Mouse (Mus musculus) heart, embryonic 11.5 days (tissue): ENCODE results near the gene Lrrc2. TPM values are rescaled to one million over a fixed set of nuclear protein-coding genes. Genes with fewer than 3 reads are reported as not detected.
A peak's percentile ranks its signal among the peaks of the same experiment; 100 is the strongest.

Experiments used
- ATAC-seq: fragments of 200-750 bp; cut with Nextera tagmentation; replicated peaks from 2 replicates; pipeline ENCODE4 v1.8.0; 2017; ENCODE audit warnings: moderate library complexity; ENCODE audit not compliant: insufficient number of reproducible peaks, low FRiP score, low TSS enrichment
- H3K27ac ChIP-seq: fragments of 300-500 bp; sonication (generic); 2 replicates; pipeline ENCODE4 v1.5.1; 2014; ENCODE audit warnings: mild to moderate bottlenecking, low read depth, low read length
- H3K27me3 ChIP-seq: fragments of 300-500 bp; sonication (generic); 2 replicates; pipeline ENCODE4 v1.6.1; 2014; ENCODE audit warnings: mild to moderate bottlenecking, low read length, mixed read lengths; ENCODE audit not compliant: control insufficient read depth, insufficient read depth
- H3K36me3 ChIP-seq: fragments of 300-500 bp; sonication (generic); 2 replicates; pipeline ENCODE4 v1.6.1; 2014; ENCODE audit warnings: mild to moderate bottlenecking, low read length, moderate library complexity, mixed read lengths; ENCODE audit not compliant: control insufficient read depth, insufficient read depth
- H3K4me1 ChIP-seq: fragments of 300-500 bp; sonication (generic); 2 replicates; pipeline ENCODE4 v1.6.1; 2014; ENCODE audit warnings: low read length; ENCODE audit not compliant: control insufficient read depth, insufficient read depth
- H3K4me2 ChIP-seq: fragments of 300-500 bp; sonication (generic); 2 replicates; pipeline ENCODE4 v1.6.1; 2014; ENCODE audit warnings: mild to moderate bottlenecking, moderate library complexity
- H3K4me3 ChIP-seq: fragments of 300-500 bp; sonication (generic); 2 replicates; pipeline ENCODE4 v1.5.1; 2014; ENCODE audit warnings: low read depth, low read length
- H3K9ac ChIP-seq: fragments of 300-500 bp; sonication (generic); 2 replicates; pipeline ENCODE4 v1.6.1; 2014; ENCODE audit warnings: mild to moderate bottlenecking, low read depth, low read length, moderate library complexity
- H3K9me3 ChIP-seq: fragments of 300-500 bp; sonication (generic); replicated peaks from 2 replicates; pipeline ENCODE4 v1.6.1; 2016; ENCODE audit warnings: low read length; ENCODE audit not compliant: control insufficient read depth
- WGBS: fragments of 180-500 bp; shearing (Covaris S2); extraction: QIAGEN DNeasy Blood & Tissue Kit; methylation state at CpG from one replicate; pipeline ENCODE4 v1.1.7; 2014; ENCODE audit not compliant: insufficient replicate concordance; 5-methylcytosine and 5-hydroxymethylcytosine counted together
- polyA plus RNA-seq: library from polyadenylated mRNA; unstranded; fragments of >200 nt; fragmentation: Nextera tagmentation; extraction: Ambion mirVana; gene quantifications from 2 replicates; pipeline ENCODE4 v1.2.1, GENCODE M21; 2014

Lrrc2 gene
- polyA plus RNA-seq, 1 experiment from 2014 or later = 2.1 TPM

GRCm38 (mm10) chr9:110945343-110945742 is 6.0 kb upstream of the Lrrc2 start:
- ATAC-seq = no peak
- 16% methylated on average over 18 of the region's 18 CpGs for WGBS
- H3K9ac ChIP-seq = no peak overlapping the region
- H3K27me3 ChIP-seq = peaks cover 13% of the 10 kb centered on the region
- 0 out of 2 replicates have a peak overlapping the region, but pooled peaks have one; percentile 15 for H3K4me2 ChIP-seq
- no peak overlapping the region for H3K27ac ChIP-seq
- H3K4me1 ChIP-seq = peaks cover 19% of the 10 kb centered on the region
- H3K9me3 ChIP-seq = no peaks in the 10 kb centered on the region
- H3K36me3 ChIP-seq = no peaks in the 10 kb centered on the region
- no peak overlapping the region for H3K4me3 ChIP-seq

- Histone ChIP-seq H3K9me3 (no peaks in the 10 kb centered on the region), H3K27ac (no peak within 1 kb of the TSS), H3K36me3 (no peaks in the 10 kb centered on the region), H3K4me2 (peak within 1 kb of the TSS; percentile 38), H3K4me1 (peaks cover 19% of the 10 kb centered on the region), H3K9ac (no peak within 1 kb of the TSS), H3K4me3 (no peak within 1 kb of the TSS), H3K27me3 (peaks cover 13% of the 10 kb centered on the region)
- 14% methylated on average over 11 of the region's 11 CpGs for WGBS
- no peak for ATAC-seq
Observed at GRCm38 (mm10) chr9:110945926-110946325, 5.4 kb upstream of the Lrrc2 start, which contains the start of gene Tdgf1. Tdgf1 (minus strand) TSS chr9:110946158.

GRCm38 (mm10) chr9:110946548-110947044 is 4.7 kb upstream of the Lrrc2 start:
- Histone ChIP-seq H3K4me2 (peak overlapping the region; percentile 38), H3K36me3 (no peaks in the 10 kb centered on the region), H3K9me3 (no peaks in the 10 kb centered on the region), H3K4me1 (peaks cover 19% of the 10 kb centered on the region), H3K9ac (no peak overlapping the region), H3K27me3 (peaks cover 13% of the 10 kb centered on the region), H3K4me3 (no peak overlapping the region), H3K27ac (no peak overlapping the region)
- ATAC-seq = no peak
- WGBS = 13% methylated on average over 20 of the region's 20 CpGs

GRCm38 (mm10) chr9:110947261-110947661 is 4.1 kb upstream of the Lrrc2 start:
- H3K27me3 ChIP-seq = peaks cover 13% of the 10 kb centered on the region
- peak overlapping the region; percentile 38 for H3K4me2 ChIP-seq
- H3K27ac ChIP-seq = no peak overlapping the region
- no peak overlapping the region for H3K4me3 ChIP-seq
- H3K9ac ChIP-seq = no peak overlapping the region
- 6% methylated on average over 6 of the region's 6 CpGs for WGBS
- H3K4me1 ChIP-seq = peaks cover 19% of the 10 kb centered on the region
- no peaks in the 10 kb centered on the region for H3K9me3 ChIP-seq
- ATAC-seq = no peak
- H3K36me3 ChIP-seq = no peaks in the 10 kb centered on the region

- Histone ChIP-seq H3K27ac (no peak overlapping the region), H3K4me1 (peaks cover 19% of the 10 kb centered on the region), H3K9ac (no peak overlapping the region), H3K27me3 (peaks cover 13% of the 10 kb centered on the region), H3K9me3 (no peaks in the 10 kb centered on the region), H3K4me3 (no peak overlapping the region), H3K36me3 (no peaks in the 10 kb centered on the region), H3K4me2 (no peak overlapping the region)
- WGBS = 45% methylated on average over 6 of the region's 6 CpGs
- ATAC-seq = no peak
Observed at GRCm38 (mm10) chr9:110947900-110948299, 3.4 kb upstream of the Lrrc2 start.

GRCm38 (mm10) chr9:110948813-110949310 is 2.5 kb upstream of the Lrrc2 start:
- H3K36me3 ChIP-seq = no peaks in the 10 kb centered on the region
- no peak overlapping the region for H3K4me3 ChIP-seq
- H3K27me3 ChIP-seq = peaks cover 13% of the 10 kb centered on the region
- no peak overlapping the region for H3K27ac ChIP-seq
- no peak for ATAC-seq
- H3K9ac ChIP-seq = no peak overlapping the region
- 30% methylated on average over 8 of the region's 8 CpGs for WGBS
- H3K4me1 ChIP-seq = peaks cover 19% of the 10 kb centered on the region
- H3K4me2 ChIP-seq = no peak overlapping the region
- no peaks in the 10 kb centered on the region for H3K9me3 ChIP-seq

GRCm38 (mm10) chr9:110950109-110950508 is 1.2 kb upstream of the Lrrc2 start:
- Histone ChIP-seq H3K27ac (no peak overlapping the region), H3K4me3 (no peak overlapping the region), H3K27me3 (peaks cover 15% of the 10 kb centered on the region), H3K4me2 (no peak overlapping the region), H3K9ac (no peak overlapping the region), H3K4me1 (peaks cover 15% of the 10 kb centered on the region), H3K9me3 (no peaks in the 10 kb centered on the region), H3K36me3 (no peaks in the 10 kb centered on the region)
- ATAC-seq = no peak
- 95% methylated on average over 3 of the region's 3 CpGs for WGBS

GRCm38 (mm10) chr9:110951866-110952265 is 521 bp downstream of the Lrrc2 start:
- H3K36me3 ChIP-seq = no peaks in the 10 kb centered on the region

GRCm38 (mm10) chr9:110952398-110952797 is 1.1 kb downstream of the Lrrc2 start:
- Histone ChIP-seq H3K27me3 (peaks cover 5% of the 10 kb centered on the region; the same call in 1 of the 2 replicates), H3K9me3 (no peaks in the 10 kb centered on the region), H3K27ac (no peak overlapping the region), H3K9ac (no peak overlapping the region), H3K36me3 (no peaks in the 10 kb centered on the region), H3K4me2 (no peak overlapping the region), H3K4me3 (no peak overlapping the region), H3K4me1 (peaks cover 11% of the 10 kb centered on the region)
- ATAC-seq = no peak
- 39% methylated on average over 6 of the region's 6 CpGs for WGBS

More at GRCm38 (mm10) chr9:110951866-110952265, 521 bp downstream of the Lrrc2 start:
- WGBS = 86% methylated on average over 13 of the region's 13 CpGs
- H3K27ac ChIP-seq = no peak overlapping the region
- no peak for ATAC-seq
- peaks cover 11% of the 10 kb centered on the region for H3K4me1 ChIP-seq
- no peak overlapping the region for H3K4me2 ChIP-seq
- no peaks in the 10 kb centered on the region for H3K9me3 ChIP-seq
- H3K9ac ChIP-seq = no peak overlapping the region
- peaks cover 5% of the 10 kb centered on the region; the same call in 1 of the 2 replicates for H3K27me3 ChIP-seq
- H3K4me3 ChIP-seq = no peak overlapping the region
